Mouse (Mus musculus): ENCODE measurements around the gene Rcbtb2.

Rcbtb2 gene

GRCm38 (mm10) chr14:73146721-73147120, 23.9 kb downstream of the Rcbtb2 start:
- peak; percentile 19 for DNase-seq (ENCODE audit: low read depth, low spot score)

DNA sequence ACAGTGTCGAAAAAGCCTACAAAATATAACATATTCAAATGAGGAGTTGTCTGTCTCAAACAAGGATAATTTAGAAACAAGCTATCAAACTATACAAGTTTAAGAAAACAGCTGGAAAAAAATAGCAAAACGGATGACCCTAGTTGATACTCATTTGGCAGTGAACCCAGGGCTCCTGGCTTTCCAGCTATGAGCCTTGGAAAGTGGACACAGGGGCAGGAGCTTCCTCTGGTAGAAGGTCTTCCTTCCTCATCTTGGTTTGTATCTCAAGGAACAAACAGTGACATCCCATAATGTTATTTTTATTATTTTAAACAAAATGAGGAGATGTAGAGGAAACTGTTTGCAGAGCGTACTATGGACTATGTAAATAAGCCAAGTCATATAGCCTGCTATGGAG, 25.3 kb downstream of the Rcbtb2 start:
- no peak for DNase-seq (ENCODE audit: low read depth, low spot score)

GRCm38 (mm10) chr14:73161303-73161702, 38.5 kb downstream of the Rcbtb2 start:
- DNase-seq (ENCODE audit: low read depth, low spot score), result no peak

DNA sequence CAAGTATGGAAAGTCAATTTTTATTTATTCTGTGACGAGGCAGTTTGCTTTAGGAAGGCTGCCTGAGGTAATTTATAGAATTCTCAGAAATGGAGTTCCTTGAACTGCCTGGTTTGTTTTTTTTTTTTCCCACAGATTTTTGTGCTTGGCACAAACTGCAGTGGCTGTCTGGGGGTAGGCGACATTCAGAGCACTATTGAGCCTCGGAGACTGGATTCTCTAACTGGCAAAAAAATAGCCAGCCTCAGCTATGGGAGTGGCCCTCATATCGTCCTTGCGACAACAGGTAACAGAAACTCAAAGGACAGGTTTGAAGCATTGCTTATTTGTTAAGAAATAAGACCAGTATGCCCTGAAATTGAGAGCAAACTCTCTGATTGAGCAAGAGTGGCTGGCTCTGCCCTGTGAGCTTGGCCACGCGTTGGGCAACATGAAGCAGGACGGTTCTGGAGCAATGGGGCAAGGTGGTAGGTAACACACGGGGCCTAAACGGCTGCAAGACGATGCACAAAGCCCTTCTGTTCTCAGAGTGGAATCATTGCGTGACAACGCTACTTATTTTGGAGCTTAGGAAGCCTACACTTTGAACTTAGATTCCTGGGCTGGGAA, 39.5 kb downstream of the Rcbtb2 start:
- DNase-seq (ENCODE audit: low read depth, low spot score), result no peak

- DNase-seq (ENCODE audit: low read depth, low spot score), result no peak
Observed at GRCm38 (mm10) chr14:73163363-73163998, 40.6 kb downstream of the Rcbtb2 start.

DNA sequence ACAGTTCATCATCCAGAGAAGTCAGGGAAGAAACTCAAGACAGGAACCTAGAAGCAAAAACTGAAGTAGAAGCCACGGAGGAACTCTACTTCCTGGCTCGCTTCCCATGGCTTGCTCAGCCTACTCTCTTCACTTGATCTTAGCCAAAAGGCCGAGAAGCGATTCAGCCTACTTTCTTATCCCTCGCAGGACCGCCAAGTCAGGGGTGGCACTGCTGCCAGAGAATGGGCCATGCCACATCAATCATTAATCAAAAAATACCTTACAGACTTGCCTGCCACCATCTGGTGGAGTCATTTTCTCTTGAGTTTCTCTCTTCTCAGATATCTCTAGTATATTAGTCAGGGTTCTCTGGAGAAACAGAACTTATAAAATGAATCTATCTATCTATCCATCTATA, 42.3 kb downstream of the Rcbtb2 start:
- no peak for DNase-seq (ENCODE audit: low read depth, low spot score)

- no peak for DNase-seq (ENCODE audit: low read depth, low spot score)
Observed at GRCm38 (mm10) chr14:73168605-73169004, 45.8 kb downstream of the Rcbtb2 start.

- DNase-seq (ENCODE audit: low read depth, low spot score), result no peak
Observed at GRCm38 (mm10) chr14:73169926-73170844, 47.3 kb downstream of the Rcbtb2 start.

DNA sequence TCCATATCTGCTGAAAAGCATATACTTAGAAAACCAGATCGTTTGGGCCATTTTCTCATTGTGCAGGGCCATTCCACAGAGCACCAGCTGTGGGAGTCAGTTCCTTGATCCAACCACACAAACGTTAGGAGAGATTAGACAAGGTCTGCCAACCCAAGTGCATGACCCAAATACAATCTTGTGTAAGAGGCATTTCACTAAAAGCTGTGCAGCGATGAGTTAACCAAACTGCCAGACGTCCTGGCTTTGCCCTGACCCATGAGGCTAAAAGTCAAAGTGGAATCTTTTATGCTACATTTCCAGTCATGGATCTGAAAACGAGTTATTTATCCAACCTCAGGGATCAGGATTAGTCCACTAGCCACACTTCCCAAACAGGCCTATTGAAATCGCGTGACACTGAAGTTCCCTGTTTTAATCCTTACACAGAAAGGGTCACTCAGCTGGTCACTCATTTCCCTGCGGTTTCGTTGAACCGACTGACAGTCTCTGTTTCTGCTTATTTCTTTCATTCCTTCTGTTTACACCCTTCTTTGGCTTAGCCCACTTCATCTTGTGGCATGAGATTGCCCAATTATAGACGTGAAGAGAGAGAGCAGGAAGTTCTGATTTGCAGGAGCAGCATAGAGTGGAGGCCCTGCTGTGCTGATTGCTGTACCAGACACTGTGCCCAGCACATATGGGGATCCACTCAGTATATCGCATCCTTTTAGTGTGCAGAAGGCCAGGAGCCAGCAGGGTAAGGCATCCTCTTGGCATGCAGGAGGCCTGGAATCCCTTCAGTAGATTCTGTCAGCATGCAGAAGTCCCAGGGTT, 49.6 kb downstream of the Rcbtb2 start:
- DNase-seq (ENCODE audit: low read depth, low spot score), result no peak

- no peak for DNase-seq (ENCODE audit: low read depth, low spot score)
Observed at GRCm38 (mm10) chr14:73173662-73174061, 50.8 kb downstream of the Rcbtb2 start.

- no peak for DNase-seq (ENCODE audit: low read depth, low spot score)
Observed at GRCm38 (mm10) chr14:73174091-73174995, 51.5 kb downstream of the Rcbtb2 start.

GRCm38 (mm10) chr14:73175031-73175430, 52.2 kb downstream of the Rcbtb2 start:
- DNase-seq (ENCODE audit: low read depth, low spot score), result no peak

DNA sequence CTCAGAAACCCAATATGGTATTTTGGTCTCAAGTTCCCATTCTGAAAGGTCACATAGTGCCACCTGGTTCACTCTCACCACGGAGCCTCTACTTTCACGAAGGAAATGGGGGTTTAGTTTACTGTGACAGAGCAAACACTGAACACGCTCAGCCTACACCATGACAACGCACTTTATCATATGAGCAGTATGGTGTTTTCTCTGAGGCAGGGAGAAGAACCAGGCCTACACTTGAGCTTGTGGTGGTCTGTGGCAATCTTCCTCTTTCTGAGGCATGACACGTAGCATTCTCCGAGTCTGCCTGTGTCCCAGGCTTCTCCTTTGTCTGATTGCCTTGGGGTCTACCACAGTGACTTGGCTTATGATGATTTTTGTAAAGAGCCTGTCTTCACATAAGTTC, 53.0 kb downstream of the Rcbtb2 start:
- no peak for DNase-seq (ENCODE audit: low read depth, low spot score)

GRCm38 (mm10) chr14:73176266-73176665, 53.4 kb downstream of the Rcbtb2 start:
- DNase-seq (ENCODE audit: low read depth, low spot score), result no peak

DNA sequence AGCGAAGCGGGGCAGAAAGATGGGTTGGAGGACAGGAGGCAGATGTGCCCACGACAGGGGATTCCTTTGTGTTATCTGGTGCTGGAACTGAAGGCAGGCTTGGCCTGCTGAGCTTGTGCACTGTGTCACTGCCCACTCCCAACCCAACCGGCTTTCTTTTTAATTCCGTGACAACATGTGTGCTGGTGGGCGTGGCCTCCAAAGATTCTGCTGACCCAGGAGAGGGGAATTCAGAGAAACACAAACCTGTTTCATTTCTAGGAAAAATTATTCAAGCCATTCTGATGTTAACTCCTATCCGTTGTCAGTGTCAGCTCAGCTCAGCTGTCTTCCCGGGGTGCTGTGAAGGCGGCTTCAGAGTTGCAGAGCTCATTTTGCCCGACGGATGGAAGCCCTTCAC, 55.1 kb downstream of the Rcbtb2 start:
- no peak for DNase-seq (ENCODE audit: low read depth, low spot score)

DNA sequence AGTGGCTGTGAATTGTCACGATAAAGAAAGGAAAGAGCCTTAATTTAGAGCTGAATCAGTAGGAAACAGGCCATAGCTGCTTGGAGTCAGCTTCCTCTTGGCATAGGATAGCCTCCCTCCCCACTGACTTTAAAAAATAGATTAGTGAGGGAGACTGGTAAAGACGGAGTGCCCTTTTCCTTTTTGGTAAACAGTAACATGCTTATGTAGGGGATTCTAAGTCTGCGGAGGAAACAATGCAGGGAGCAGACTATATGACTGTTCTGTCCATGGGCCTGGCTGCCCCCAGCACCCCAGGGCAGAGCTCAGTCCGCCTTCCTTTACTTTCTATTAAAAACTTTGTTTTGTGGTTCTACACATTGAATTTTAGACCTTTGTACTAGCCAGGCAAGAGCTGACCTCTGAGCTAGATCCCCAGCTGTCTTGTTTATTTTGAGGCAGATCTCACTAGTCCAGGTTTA, 56.4 kb downstream of the Rcbtb2 start:
- no peak for DNase-seq (ENCODE audit: low read depth, low spot score)

- peak; percentile 48 for DNase-seq (ENCODE audit: low read depth, low spot score)
Observed at GRCm38 (mm10) chr14:73180671-73181070, 57.8 kb downstream of the Rcbtb2 start.

GRCm38 (mm10) chr14:73181144-73181543, 58.3 kb downstream of the Rcbtb2 start:
- DNase-seq (ENCODE audit: low read depth, low spot score), result no peak

- DNase-seq (ENCODE audit: low read depth, low spot score), result no peak
Observed at GRCm38 (mm10) chr14:73186875-73187274, 64.0 kb downstream of the Rcbtb2 start.

DNA sequence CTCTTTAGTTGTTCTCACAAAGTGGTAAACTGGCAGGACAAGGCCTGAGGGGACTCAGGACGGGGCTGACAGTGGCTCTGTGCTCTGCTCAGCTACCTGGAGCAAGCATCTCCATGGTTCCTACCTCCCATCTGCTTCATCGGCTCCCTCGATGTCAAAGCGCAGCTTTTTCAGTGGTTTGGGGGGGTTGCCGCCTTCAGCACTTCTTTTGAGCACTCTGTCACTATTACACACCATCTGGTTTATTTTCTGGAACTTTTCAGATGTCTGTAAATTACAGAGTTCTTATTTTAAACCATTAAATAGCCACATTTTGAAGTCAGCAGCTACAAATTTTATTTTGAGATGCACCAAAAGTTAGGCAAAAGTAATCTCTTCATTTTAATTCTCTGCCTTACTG, 76.2 kb downstream of the Rcbtb2 start:
- no peak for DNase-seq (ENCODE audit: low read depth, low spot score)

DNA sequence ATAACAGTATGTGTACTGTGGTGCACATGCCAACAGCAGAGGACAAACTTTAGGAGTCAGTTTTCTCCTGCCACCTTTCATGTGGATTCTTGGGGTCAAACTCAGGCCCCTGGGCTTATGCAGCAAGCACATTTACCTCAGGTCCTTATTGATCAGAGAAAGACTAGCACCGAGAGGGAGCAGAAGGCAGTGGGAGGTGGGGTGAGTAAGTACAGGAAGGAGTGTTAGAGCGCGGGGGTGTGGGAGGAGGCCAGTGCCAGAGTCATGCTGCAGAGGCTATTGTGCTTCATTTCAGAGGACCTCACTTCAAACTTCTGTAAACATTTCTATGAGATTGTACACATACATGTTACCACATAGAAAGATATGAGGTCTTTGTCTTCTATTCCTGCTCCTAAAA, 78.6 kb downstream of the Rcbtb2 start:
- no peak for DNase-seq (ENCODE audit: low read depth, low spot score)

All from 3T3-L1 (cell line).